9 mouse cellular contexts compared by ENCODE assay signal in the genomic region with DNA sequence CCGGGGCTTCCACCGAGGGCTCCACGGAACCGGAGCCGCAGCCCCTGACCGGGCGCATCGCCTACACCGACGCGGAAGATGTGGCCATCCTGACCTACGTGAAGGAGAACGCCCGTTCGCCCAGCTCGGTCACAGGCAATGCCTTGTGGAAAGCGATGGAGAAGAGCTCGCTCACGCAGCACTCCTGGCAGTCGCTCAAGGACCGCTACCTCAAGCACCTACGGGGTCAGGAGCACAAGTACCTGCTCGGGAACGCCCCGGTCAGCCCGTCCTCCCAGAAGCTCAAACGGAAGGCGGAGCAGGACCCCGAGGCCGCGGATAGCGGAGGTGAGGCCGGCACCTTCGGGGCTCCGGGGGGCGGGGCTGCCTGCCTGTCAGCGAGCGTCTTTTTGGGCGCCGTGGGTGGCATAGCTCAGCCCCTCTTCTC. TPM values are rescaled to one million over a fixed set of nuclear protein-coding genes. Genes with fewer than 3 reads are reported as not detected.
DNase-seq lines count a peak whose midpoint lies in the region; ATAC-seq and TF ChIP-seq lines count a peak whose summit lies in the region.
"Had no signal": no experiment of that assay in that cellular context is flagged by ENCODE, and none has a peak within 500 bp of the region (broad histone marks: within the 10 kb centered on the region; RNA-seq: fewer than 3 reads in every experiment).

No protein-coding gene starts in this region.

- peaks cover 54% of the 10 kb centered on the region for H3K79me2 ChIP-seq in MEL (ENCODE audit: control insufficient read depth, insufficient read depth, low read length, poor library complexity)

- TF ChIP-seq POLR2A in MEL (IDR thresholded peaks at IDR 0.05; ENCODE audit: control insufficient read depth in 1 of 2, insufficient read depth in 1 of 2, low read depth in 1 of 2, low read length in 2 of 2, poor library complexity in 1 of 2) = no peak
- no peak for TF ChIP-seq POLR2A in bone marrow macrophage, adult 2 months (IDR thresholded peaks at IDR 0.05; ENCODE audit: borderline replicate concordance, low read depth, low read length)

- intact Hi-C loops in left cerebral cortex, postnatal 25 days (cut with DNase I) = loop anchor here (2.0 kb wide), 1 partner anchor 19 kb away; a partner anchor contains a TSS

- no peak for TF ChIP-seq RAD21 in MEL (IDR thresholded peaks at IDR 0.05; ENCODE audit: low read depth, low read length)

- no peaks in the 10 kb centered on the region for H3K9me3 ChIP-seq in MEL (replicated peaks; ENCODE audit: insufficient read depth, low read length)
- no peaks in the 10 kb centered on the region for H3K9me3 ChIP-seq in erythroblast, embryonic 14.5 days (ENCODE audit: control insufficient read depth, low read length)
- no peaks in the 10 kb centered on the region for H3K9me3 ChIP-seq in hindbrain, embryonic 10.5 days

- no peak for TF ChIP-seq EP300 in MEL (IDR thresholded peaks at IDR 0.05; ENCODE audit: low read depth in 1 of 2, low read length in 2 of 2)

- peak overlapping the region; percentile 78 for H3K9ac ChIP-seq in MEL (ENCODE audit: control insufficient read depth, low read depth, low read length, poor library complexity, severe bottlenecking)

- peaks cover 19 to 27% of the 10 kb centered on the region in 2 experiments for H3K4me1 ChIP-seq in MEL (ENCODE audit: control insufficient read depth in 1 of 2, insufficient read depth in 2 of 2, low read length in 2 of 2)
- peaks cover 9% of the 10 kb centered on the region for H3K4me1 ChIP-seq in bone marrow macrophage, adult 2 months (ENCODE audit: control insufficient read depth, insufficient read depth, low read length)
- H3K4me1 ChIP-seq in erythroblast, embryonic 14.5 days (ENCODE audit: control insufficient read depth) = peaks cover 48% of the 10 kb centered on the region
- peaks cover 24% of the 10 kb centered on the region for H3K4me1 ChIP-seq in hindbrain, embryonic 10.5 days (replicated peaks)

- peak; percentile 67 for DNase-seq in MEL (ENCODE audit: low read depth, low spot score)
- no peak for DNase-seq in hindbrain, embryonic 10.5 days (ENCODE audit: low spot score)
- DNase-seq in left cerebral cortex, postnatal 25 days (ENCODE audit: low spot score in 2 of 2) = peak; percentile 35 to 46
- peak; percentile 46 for DNase-seq in right cerebral cortex, adult 18-20 months
- DNase-seq in thymus, postnatal 4 days = peak; percentile 77

- TF ChIP-seq CTCF in MEL (IDR thresholded peaks at IDR 0.05 in 2 of 3, conservative IDR thresholded peaks at IDR 0.05 in 1 of 3; ENCODE audit: control insufficient read depth in 1 of 3, insufficient read depth in 1 of 3, low read depth in 2 of 3, low read length in 3 of 3, poor library complexity in 1 of 3, severe bottlenecking in 1 of 3) = no peak
- no peak for TF ChIP-seq CTCF in bone marrow macrophage, adult 2 months (IDR thresholded peaks at IDR 0.05; ENCODE audit: low read depth, low read length)

- WGBS in hindbrain, embryonic 10.5 days = under 1% methylated on average over 40 of the region's 40 CpGs

- peak; percentile 45 for ATAC-seq in megakaryocyte, adult 5-6 weeks (ENCODE audit: poor library complexity, severe bottlenecking)

- H3K36me3 ChIP-seq in MEL (ENCODE audit: control insufficient read depth in 1 of 2, insufficient read depth in 2 of 2, low read length in 2 of 2) = peaks cover 3 to 37% of the 10 kb centered on the region in 2 experiments
- H3K36me3 ChIP-seq in erythroblast, embryonic 14.5 days (ENCODE audit: control insufficient read depth) = peaks cover 24% of the 10 kb centered on the region
- peaks cover 34% of the 10 kb centered on the region for H3K36me3 ChIP-seq in hindbrain, embryonic 10.5 days

- H3K27me3 ChIP-seq in MEL (ENCODE audit: control insufficient read depth in 1 of 2, insufficient read depth in 2 of 2, low read length in 2 of 2) = no peaks in the 10 kb centered on the region
- H3K27me3 ChIP-seq in erythroblast, embryonic 14.5 days (ENCODE audit: control insufficient read depth) = no peaks in the 10 kb centered on the region
- no peaks in the 10 kb centered on the region for H3K27me3 ChIP-seq in hindbrain, embryonic 10.5 days (ENCODE audit: insufficient read depth, poor library complexity, severe bottlenecking)

- peak overlapping the region; percentile 53 to 80 for H3K4me3 ChIP-seq in MEL (ENCODE audit: control insufficient read depth in 1 of 2, insufficient read depth in 1 of 2, low read depth in 2 of 2, low read length in 2 of 2)
- H3K4me3 ChIP-seq in bone marrow macrophage, adult 2 months (ENCODE audit: insufficient read depth, low read length) = peak overlapping the region; percentile 80
- peak overlapping the region; percentile 74 for H3K4me3 ChIP-seq in erythroblast, embryonic 14.5 days (replicated peaks)
- H3K4me3 ChIP-seq in hindbrain, embryonic 10.5 days = peak overlapping the region; percentile 83

- H3K27ac ChIP-seq in MEL (ENCODE audit: control insufficient read depth, low read depth, low read length) = peak overlapping the region; percentile 54
- peak overlapping the region; percentile 48 for H3K27ac ChIP-seq in bone marrow macrophage, adult 2 months (ENCODE audit: insufficient read depth, low read depth, low read length)
- H3K27ac ChIP-seq in hindbrain, embryonic 10.5 days = peak overlapping the region; percentile 89

TF ChIP-seq in MEL, 35 proteins besides CTCF, POLR2A, EP300 and RAD21:
- TF ChIP-seq MAFK (IDR thresholded peaks at IDR 0.05; ENCODE audit: borderline replicate concordance, low read depth, low read length) (no peak), CHD2 (IDR thresholded peaks at IDR 0.05; ENCODE audit: low read length) (no peak), MXI1 (IDR thresholded peaks at IDR 0.05; ENCODE audit: low read depth, low read length) (peak; percentile 39), NELFE (IDR thresholded peaks at IDR 0.05; ENCODE audit: low read depth, low read length) (no peak), NRF1 (IDR thresholded peaks at IDR 0.05; ENCODE audit: insufficient read depth, low read depth, low read length, poor library complexity, severe bottlenecking) (no peak), CHD1 (IDR thresholded peaks at IDR 0.05; ENCODE audit: low read depth, low read length) (no peak), MYC (IDR thresholded peaks at IDR 0.05; ENCODE audit: low read depth, low read length) (no peak), RCOR1 (IDR thresholded peaks at IDR 0.05; ENCODE audit: low read depth, low read length) (no peak), SMC3 (IDR thresholded peaks at IDR 0.05; ENCODE audit: low read depth, low read length) (no peak), SIN3A (IDR thresholded peaks at IDR 0.05; ENCODE audit: low read length) (0 out of 2 replicates have a peak, but pooled peaks have one; percentile 44)

RNA-seq across cellular contexts. Expression of a gene that starts 0.6 kb away (rescaled TPM):
- 10.9 and 12.5 TPM in 2 replicates for total RNA-seq in MEL (2012; rRNA removed)
- 10 to 100 TPM in 1 of 2 experiments, not detected in 1; 15.1 TPM for polyA plus RNA-seq in MEL (2012; ENCODE audit: insufficient read depth in 1 of 2, insufficient read length in 2 of 2, low read depth in 1 of 2, low replicate concordance in 2 of 2, missing spikeins in 1 of 2)
- polyA plus RNA-seq in bone marrow macrophage, adult 2 months (2012; ENCODE audit: insufficient read depth, insufficient read length, missing spikeins) = 10.1 and 11.1 TPM in 2 replicates
- polyA plus RNA-seq in erythroblast, embryonic 14.5 days (2012) = 0.40 and 0.49 TPM in 2 replicates
- 29.6 and 34.8 TPM in 2 replicates for polyA plus RNA-seq in hindbrain, embryonic 10.5 days (2016; fragmentation: Nextera tagmentation; extraction: Ambion mirVana)
- total RNA-seq in left cerebral cortex, postnatal 25 days (2021) = 10 to 100 TPM; 35.4 to 36.3 TPM
- 9.4 and 11.9 TPM in 2 replicates for total RNA-seq in megakaryocyte, adult 5-6 weeks (2015)
- 11.4 and 13.3 TPM in 2 replicates for total RNA-seq in megakaryocyte, adult 5-6 weeks (2017)

RNA-seq across cellular contexts. Expression of a gene that starts 0.7 kb away (rescaled TPM):
- total RNA-seq in MEL (2012; rRNA removed) = 295 and 302 TPM in 2 replicates
- polyA plus RNA-seq in MEL (2012; ENCODE audit: insufficient read depth in 1 of 2, insufficient read length in 2 of 2, low read depth in 1 of 2, low replicate concordance in 2 of 2, missing spikeins in 1 of 2) = 100 to 1,000 TPM; 355 to 642 TPM
- 45.6 and 53.8 TPM in 2 replicates for polyA plus RNA-seq in bone marrow macrophage, adult 2 months (2012; ENCODE audit: insufficient read depth, insufficient read length, missing spikeins)
- polyA plus RNA-seq in erythroblast, embryonic 14.5 days (2012) = 5.8 and 6.3 TPM in 2 replicates
- polyA plus RNA-seq in hindbrain, embryonic 10.5 days (2016; fragmentation: Nextera tagmentation; extraction: Ambion mirVana) = 216 and 246 TPM in 2 replicates
- total RNA-seq in left cerebral cortex, postnatal 25 days (2021) = 10 to 100 TPM; 67.3 to 71.2 TPM
- total RNA-seq in megakaryocyte, adult 5-6 weeks (2015) = 42.1 and 50.9 TPM in 2 replicates
- total RNA-seq in megakaryocyte, adult 5-6 weeks (2017) = 73.4 and 79.0 TPM in 2 replicates

RNA-seq across cellular contexts. Expression of a gene that starts 3.0 kb away (rescaled TPM):
- total RNA-seq in MEL (2012; rRNA removed) = 0.10 and 0.19 TPM in 2 replicates
- under 1 TPM in 1 of 2 experiments, not detected in 1; 0.46 TPM for polyA plus RNA-seq in MEL (2012; ENCODE audit: insufficient read depth in 1 of 2, insufficient read length in 2 of 2, low read depth in 1 of 2, low replicate concordance in 2 of 2, missing spikeins in 1 of 2)
- polyA plus RNA-seq in bone marrow macrophage, adult 2 months (2012; ENCODE audit: insufficient read depth, insufficient read length, missing spikeins) = not detected in 2 replicates
- 0.12 TPM in 1 of 2 replicates, not detected in the other for polyA plus RNA-seq in erythroblast, embryonic 14.5 days (2012)
- polyA plus RNA-seq in hindbrain, embryonic 10.5 days (2016; fragmentation: Nextera tagmentation; extraction: Ambion mirVana) = 0.46 and 0.85 TPM in 2 replicates
- under 1 TPM in 1 of 2 experiments, not detected in 1; 0.23 TPM for total RNA-seq in left cerebral cortex, postnatal 25 days (2021)
- total RNA-seq in megakaryocyte, adult 5-6 weeks (2015) = 0.41 and 1.9 TPM in 2 replicates
- total RNA-seq in megakaryocyte, adult 5-6 weeks (2017) = 0.07 and 0.20 TPM in 2 replicates
- total RNA-seq: gastrocnemius, postnatal 36 days had no signal

RNA-seq across cellular contexts. Expression of a gene that starts 19.7 kb away (rescaled TPM):
- total RNA-seq in MEL (2012; rRNA removed) = 6.4 and 8.3 TPM in 2 replicates
- polyA plus RNA-seq in MEL (2012; ENCODE audit: insufficient read depth in 1 of 2, insufficient read length in 2 of 2, low read depth in 1 of 2, low replicate concordance in 2 of 2, missing spikeins in 1 of 2) = 1 to 10 TPM in 1 of 2 experiments, not detected in 1; 9.3 TPM
- polyA plus RNA-seq in bone marrow macrophage, adult 2 months (2012; ENCODE audit: insufficient read depth, insufficient read length, missing spikeins) = 2.4 and 3.1 TPM in 2 replicates
- 0.06 TPM in 1 of 2 replicates, not detected in the other for polyA plus RNA-seq in erythroblast, embryonic 14.5 days (2012)
- polyA plus RNA-seq in hindbrain, embryonic 10.5 days (2016; fragmentation: Nextera tagmentation; extraction: Ambion mirVana) = 12.1 and 15.5 TPM in 2 replicates
- 1 to 10 TPM; 5.4 to 6.6 TPM for total RNA-seq in left cerebral cortex, postnatal 25 days (2021)
- total RNA-seq in megakaryocyte, adult 5-6 weeks (2015) = 0.83 and 1.1 TPM in 2 replicates
- 1.5 and 1.7 TPM in 2 replicates for total RNA-seq in megakaryocyte, adult 5-6 weeks (2017)
